Mouse (Mus musculus): ENCODE data around the gene Med18.

DNA sequence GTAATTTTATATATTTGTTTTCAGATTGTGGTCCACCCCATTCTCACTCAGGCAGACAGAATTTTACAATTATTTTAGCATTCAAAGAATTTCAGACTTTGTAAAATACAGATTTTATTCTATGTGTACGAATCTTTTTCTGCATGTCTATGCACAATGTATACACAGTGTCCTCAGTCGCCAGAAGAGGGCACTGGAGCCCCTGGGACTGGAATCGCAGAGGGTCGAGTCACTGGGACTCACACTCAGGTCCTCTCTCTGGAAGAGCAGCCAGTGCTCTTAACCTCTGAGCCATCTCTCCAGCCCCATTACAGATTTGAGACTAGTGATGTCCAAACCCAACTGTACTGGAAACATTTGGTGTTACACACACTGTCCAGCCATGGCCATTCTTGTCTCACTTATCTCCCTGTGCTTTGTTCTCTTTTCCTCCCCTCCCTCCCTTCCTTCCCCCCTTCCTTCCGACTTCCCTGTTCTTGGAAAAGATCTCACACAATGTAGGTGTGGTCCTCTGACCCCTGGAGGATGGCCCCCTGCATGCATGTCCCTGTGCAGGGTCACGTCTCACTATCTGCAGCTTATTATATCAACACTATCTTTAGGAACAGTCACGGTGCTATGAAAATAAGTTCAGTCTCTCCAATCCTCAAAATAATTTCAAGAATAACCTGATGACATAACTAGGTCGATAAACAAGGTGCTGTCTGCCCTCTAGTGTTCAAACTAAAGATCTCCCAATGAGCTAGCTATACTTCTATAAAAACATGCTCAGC is 52.2 kb downstream of the Med18 start:
- TF ChIP-seq CTCF (IDR thresholded peaks at IDR 0.05) (peak; percentile 79), EP300 (IDR thresholded peaks at IDR 0.05) (peak; percentile 80)

Measured in lung, postnatal 0 days (tissue).